Mouse (Mus musculus) urinary bladder, postnatal 25 days (tissue): ENCODE measurements around the gene Sdhc.

Experiments used
- DNase-seq: peaks from one replicate; pipeline ENCODE4 v3.0.0; 2022; ENCODE audit warnings: low spot score

The Sdhc gene

GRCm38 (mm10) chr1:171149974-171150760, at the start of gene Sdhc, which contains the start of gene Mpz:
Gene Sdhc, minus strand, starts transcription at chr1:171150603.
Gene Mpz, plus strand, starts transcription at chr1:171150711.
- peak; percentile 97 for DNase-seq

- DNase-seq: no peak
Observed at GRCm38 (mm10) chr1:171199532-171199931, 49.1 kb upstream of the Sdhc start.

GRCm38 (mm10) chr1:171195887-171196397, 45.5 kb upstream of the Sdhc start, which contains the start of gene Pcp4l1:
Gene Pcp4l1, minus strand, starts transcription at chr1:171196268.
- peak; percentile 15 for DNase-seq

- no peak for DNase-seq
Observed at GRCm38 (mm10) chr1:171195046-171195822, 44.8 kb upstream of the Sdhc start.

GRCm38 (mm10) chr1:171193911-171194830, 43.8 kb upstream of the Sdhc start:
- DNase-seq: no peak

GRCm38 (mm10) chr1:171193093-171193840, 42.9 kb upstream of the Sdhc start:
- no peak for DNase-seq

GRCm38 (mm10) chr1:171192283-171192682, 41.9 kb upstream of the Sdhc start:
- no peak for DNase-seq

GRCm38 (mm10) chr1:171190832-171191231, 40.4 kb upstream of the Sdhc start:
- DNase-seq: no peak

GRCm38 (mm10) chr1:171189476-171190114, 39.2 kb upstream of the Sdhc start:
- DNase-seq: no peak

- no peak for DNase-seq
Observed at GRCm38 (mm10) chr1:171189046-171189445, 38.6 kb upstream of the Sdhc start.

- no peak for DNase-seq
Observed at GRCm38 (mm10) chr1:171187851-171188700, 37.7 kb upstream of the Sdhc start.

GRCm38 (mm10) chr1:171185655-171186054, 35.3 kb upstream of the Sdhc start:
- DNase-seq: no peak

- peak; percentile 51 for DNase-seq
Observed at GRCm38 (mm10) chr1:171184314-171184713, 33.9 kb upstream of the Sdhc start.

GRCm38 (mm10) chr1:171183620-171184019, 33.2 kb upstream of the Sdhc start:
- DNase-seq: no peak

- no peak for DNase-seq
Observed at GRCm38 (mm10) chr1:171183025-171183424, 32.6 kb upstream of the Sdhc start.

GRCm38 (mm10) chr1:171179487-171180171, 29.2 kb upstream of the Sdhc start:
- no peak for DNase-seq

- no peak for DNase-seq
Observed at GRCm38 (mm10) chr1:171172779-171173178, 22.4 kb upstream of the Sdhc start.

- DNase-seq: no peak
Observed at GRCm38 (mm10) chr1:171171138-171171537, 20.7 kb upstream of the Sdhc start.

- DNase-seq: no peak
Observed at GRCm38 (mm10) chr1:171169913-171170312, 19.5 kb upstream of the Sdhc start.
